Mouse (Mus musculus): Measurements from ENCODE around the gene 4833423E24Rik.

4833423E24Rik gene

GRCm38 (mm10) chr2:85518879-85519278, at the start of gene 4833423E24Rik:
TSS of gene 4833423E24Rik (minus strand) at chr2:85519024.
- DNase-seq = no peak

GRCm38 (mm10) chr2:85561187-85561586, 42.4 kb upstream of the 4833423E24Rik start:
- peak; percentile 51 to 59 for DNase-seq

DNA sequence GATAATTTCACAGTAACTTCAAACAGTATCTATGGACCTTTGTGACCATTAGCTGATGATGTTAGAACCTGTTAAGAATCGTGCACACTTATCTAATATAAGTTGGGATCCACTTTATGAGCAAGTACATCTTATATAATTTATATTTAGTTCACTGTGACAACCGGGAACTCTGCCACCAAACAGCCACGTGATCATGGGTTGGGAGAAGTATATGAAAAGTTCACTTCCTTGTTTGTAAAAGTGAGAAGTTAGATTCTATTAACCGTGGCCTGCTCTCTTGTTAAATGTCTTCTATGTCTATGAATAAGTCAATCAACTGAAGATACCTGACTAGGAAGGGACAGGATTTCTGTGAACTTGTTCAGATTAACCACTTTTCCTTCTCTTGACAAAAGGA, 41.4 kb upstream of the 4833423E24Rik start:
- DNase-seq = no peak

DNA sequence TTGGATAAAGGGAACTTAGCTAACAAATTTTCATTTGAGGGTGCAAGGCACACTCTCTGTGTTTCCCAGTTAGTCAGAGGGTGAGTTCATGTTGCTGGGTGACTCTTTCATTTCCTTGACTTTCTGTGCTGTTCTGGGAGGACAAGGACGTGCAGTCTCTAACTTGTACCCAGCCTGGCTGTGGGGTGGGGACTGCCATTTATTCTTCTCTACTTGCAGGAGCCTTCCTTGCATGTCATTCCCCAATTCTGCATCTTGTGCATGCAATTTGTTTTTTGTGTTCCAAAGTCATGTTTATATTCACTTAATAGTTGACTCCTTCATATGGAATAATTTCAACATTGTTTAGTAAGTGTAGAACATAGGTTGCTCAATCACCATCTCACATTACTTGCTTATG, 36.0 kb upstream of the 4833423E24Rik start:
- no peak for DNase-seq

- no peak for DNase-seq
Observed at GRCm38 (mm10) chr2:85533934-85534333, 15.1 kb upstream of the 4833423E24Rik start.

GRCm38 (mm10) chr2:85532082-85532778, 13.4 kb upstream of the 4833423E24Rik start:
- no peak for DNase-seq

DNA sequence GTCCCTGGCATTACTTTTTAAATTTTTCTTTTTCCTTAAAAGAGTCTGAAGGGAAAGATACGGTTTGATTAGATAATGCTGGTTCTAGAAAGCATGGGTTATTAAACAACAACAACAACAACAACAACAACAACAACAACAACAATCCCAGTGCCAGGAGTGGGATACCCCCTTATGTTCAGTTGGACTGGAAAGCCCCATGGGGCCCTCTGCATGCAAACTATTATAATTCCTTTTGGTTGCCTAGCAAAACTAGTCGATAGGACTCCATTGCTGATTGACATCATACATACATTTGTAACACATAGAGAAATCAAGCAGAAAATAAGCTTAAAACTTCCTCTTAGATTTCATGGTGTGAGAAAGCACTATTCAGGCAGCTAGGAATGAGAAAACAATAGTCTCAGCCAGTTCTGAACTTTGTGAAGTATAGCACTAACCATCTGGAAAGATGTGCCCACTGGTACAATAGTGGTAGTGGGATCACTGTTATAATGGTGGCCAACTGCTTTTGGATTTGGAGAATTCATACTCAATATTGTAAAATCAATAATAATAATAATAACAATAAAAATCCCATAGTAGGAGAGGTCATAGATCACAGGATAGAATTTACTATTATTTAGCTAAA, 4.2 kb upstream of the 4833423E24Rik start:
- no peak for DNase-seq

DNA sequence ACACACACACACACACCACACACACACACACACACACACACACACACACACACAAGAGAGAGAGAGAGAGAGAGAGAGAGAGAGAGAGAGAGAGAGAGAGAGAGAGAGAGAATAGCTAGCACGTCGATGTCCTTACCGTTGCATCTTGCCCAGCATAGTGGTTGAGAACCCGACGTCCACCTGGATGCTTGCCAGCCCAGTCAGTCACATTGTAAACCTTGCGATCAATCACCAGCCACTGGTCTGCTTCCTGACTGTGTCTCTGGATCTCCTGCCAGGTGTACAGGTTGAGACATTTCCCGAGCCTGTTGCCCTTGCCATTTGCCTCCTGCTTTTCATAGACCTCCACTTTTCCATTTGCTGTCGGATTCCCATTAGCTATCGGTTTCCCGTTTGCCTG, 532 bp downstream of the 4833423E24Rik start:
- peak in 1 of 2 experiments; percentile 10 for DNase-seq

GRCm38 (mm10) chr2:85510376-85510775, 8.4 kb downstream of the 4833423E24Rik start:
- no peak for DNase-seq

DNA sequence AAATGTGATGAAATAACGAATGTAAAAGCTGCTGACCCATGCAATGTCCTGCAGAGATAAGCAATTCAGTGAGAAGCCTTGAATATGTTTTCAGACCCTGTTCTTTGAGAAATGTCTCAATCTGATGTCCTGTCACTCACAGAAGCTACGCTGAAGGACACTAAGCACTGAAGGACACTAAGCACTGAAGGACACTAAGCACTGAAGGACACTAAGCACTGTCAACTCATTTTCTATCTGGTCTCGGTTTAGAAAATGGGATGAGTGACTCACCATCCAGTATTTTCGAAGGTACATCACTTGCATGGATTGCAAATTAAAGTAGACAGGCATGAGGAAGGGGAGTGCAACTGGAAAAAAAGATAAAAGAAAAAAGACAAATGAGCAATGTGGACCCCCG, 28.4 kb downstream of the 4833423E24Rik start:
- no peak for DNase-seq

- DNase-seq = peak in 1 of 2 experiments; percentile 1
Observed at GRCm38 (mm10) chr2:85466801-85467325, 52.0 kb downstream of the 4833423E24Rik start.

DNA sequence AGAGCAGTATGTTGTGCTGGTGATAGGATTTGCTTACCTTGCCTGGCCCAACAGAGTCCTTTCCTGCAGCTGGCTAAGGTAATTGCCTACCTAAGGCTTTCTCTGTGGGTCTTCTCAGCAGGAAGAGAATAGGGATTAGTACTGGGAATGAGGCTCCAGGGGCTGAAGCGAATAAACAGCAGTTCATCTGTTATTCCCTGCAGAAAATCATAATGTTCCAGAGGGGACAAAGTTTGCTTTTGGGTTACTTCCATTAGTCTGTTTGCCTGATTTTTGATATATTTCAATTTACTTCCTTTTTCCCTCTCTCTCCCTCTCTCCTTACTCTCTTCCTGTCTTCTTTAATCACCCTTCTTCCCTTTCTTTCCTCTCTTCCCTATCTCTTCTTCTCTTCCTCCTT, 75.3 kb downstream of the 4833423E24Rik start, which contains the start of gene Olfr995:
Gene Olfr995, minus strand, starts transcription at position 101 of the 400 bp plus-strand sequence.
- no peak for DNase-seq

GRCm38 (mm10) chr2:85442546-85442945, 76.3 kb downstream of the 4833423E24Rik start:
- no peak for DNase-seq

- DNase-seq = no peak
Observed at GRCm38 (mm10) chr2:85436351-85436750, 82.5 kb downstream of the 4833423E24Rik start, which contains the start of gene Olfr994. TSS of gene Olfr994 (minus strand) at chr2:85436451.
